Mouse (Mus musculus) thymus, postnatal 10 days (tissue): ENCODE data around the gene Thumpd3.

Experiments used
- DNase-seq, 2 experiments: peaks; one replicate each; pipeline ENCODE4 v3.0.0; 2021; ENCODE audit warnings: low spot score in 2 of 2

Thumpd3 gene

DNA sequence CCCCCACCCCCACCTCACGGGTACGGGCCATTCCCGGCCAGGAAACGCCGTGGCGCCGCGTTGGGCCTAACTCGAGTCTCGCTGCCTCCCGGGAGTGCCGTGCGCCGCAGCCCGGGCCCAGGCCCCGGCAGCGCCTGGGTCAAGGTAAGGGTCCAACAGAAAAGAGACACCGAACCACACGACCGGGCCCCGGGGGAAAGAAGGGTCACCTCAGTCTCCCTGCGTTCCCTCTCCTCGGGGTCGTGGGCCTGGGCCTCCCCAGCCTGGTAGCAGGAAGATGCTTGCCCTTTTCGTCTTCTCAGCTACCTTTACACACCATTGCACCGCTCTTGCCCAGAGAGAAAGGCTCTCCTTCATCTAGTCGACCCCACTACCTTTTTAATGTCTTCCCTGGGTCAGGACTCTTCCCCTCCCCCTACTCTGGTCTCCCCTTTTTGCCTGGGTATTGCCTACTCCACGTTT, 31.6 kb downstream of the Thumpd3 start:
- DNase-seq: no peak

DNA sequence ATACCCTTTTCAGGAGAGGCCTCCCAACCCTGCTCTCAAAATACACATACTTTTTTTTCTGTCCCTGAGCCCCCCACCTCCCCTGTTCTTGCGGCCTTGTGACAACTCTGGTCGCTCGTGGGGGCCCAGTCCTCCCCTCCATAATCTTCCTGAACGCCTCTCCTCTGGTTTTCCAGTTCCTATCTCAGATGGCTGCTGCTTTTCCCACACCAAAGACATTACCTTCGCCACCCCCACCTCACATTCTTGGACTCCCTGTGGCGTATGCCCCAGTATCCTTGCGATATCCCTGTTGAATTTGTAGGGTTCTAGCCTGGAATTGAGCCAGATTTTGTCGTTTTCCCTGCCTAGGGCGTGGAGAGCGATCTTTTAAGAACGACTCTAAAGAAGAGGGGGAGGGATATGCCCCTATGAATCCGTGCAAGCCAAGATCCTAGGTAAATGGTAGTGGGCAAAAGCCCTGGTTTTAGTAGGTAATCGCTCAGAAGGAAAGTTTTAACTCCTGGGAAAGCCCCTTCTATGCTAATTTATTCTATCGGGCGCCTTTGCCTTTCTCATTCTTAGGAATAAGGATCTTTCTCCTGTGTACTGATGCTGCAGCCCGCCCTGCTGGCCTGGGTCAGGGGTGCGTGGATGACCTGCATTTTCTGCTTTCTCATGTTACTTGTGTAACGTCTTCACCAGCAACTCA, 32.2 kb downstream of the Thumpd3 start:
- DNase-seq: peak; percentile 4 to 29

GRCm38 (mm10) chr6:113079492-113079891, 33.5 kb downstream of the Thumpd3 start:
- peak in 1 of 2 experiments; percentile 4 for DNase-seq

GRCm38 (mm10) chr6:113082229-113082628, 36.2 kb downstream of the Thumpd3 start:
- no peak for DNase-seq

DNA sequence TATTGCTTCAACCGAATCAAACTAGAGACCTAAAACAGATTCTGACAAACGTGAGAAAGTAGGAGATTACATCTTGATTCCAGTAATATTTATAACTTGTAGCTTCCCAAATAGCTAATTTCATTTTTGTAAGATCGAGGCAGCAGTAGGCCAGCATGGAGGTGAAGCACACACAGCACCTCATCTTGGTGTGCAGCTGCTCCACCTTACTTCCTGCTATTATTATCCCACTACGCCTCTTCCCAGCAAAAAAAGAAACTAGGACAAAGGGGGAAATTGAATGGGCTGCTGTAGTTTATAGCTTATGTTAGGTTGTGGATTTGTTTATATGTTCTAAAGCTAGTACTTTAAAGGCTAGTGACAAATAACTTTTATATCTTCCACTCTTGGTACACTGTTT, 38.6 kb downstream of the Thumpd3 start:
- DNase-seq: no peak

DNA sequence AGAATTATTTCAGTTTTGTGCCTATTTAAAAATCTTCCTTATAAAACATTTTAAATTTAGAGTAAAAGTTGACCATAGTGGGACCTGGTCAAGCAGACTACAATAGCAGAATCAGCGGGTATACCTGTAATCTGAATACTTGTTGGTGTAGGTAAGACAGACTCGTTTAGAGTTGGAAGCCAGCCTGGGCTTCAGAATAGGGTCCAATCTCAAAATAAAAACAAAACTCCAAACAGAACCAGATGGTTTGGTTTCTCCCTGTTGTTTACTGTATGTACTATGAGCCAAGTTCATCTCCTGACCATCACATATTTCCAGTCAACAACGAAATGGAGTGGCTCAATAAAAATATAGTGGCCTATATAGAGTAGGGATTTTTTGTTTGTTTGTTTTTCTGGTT, 47.2 kb downstream of the Thumpd3 start:
- DNase-seq: no peak

GRCm38 (mm10) chr6:113095547-113095946, 49.5 kb downstream of the Thumpd3 start:
- no peak for DNase-seq

GRCm38 (mm10) chr6:113097662-113098061, 51.6 kb downstream of the Thumpd3 start:
- DNase-seq: no peak

DNA sequence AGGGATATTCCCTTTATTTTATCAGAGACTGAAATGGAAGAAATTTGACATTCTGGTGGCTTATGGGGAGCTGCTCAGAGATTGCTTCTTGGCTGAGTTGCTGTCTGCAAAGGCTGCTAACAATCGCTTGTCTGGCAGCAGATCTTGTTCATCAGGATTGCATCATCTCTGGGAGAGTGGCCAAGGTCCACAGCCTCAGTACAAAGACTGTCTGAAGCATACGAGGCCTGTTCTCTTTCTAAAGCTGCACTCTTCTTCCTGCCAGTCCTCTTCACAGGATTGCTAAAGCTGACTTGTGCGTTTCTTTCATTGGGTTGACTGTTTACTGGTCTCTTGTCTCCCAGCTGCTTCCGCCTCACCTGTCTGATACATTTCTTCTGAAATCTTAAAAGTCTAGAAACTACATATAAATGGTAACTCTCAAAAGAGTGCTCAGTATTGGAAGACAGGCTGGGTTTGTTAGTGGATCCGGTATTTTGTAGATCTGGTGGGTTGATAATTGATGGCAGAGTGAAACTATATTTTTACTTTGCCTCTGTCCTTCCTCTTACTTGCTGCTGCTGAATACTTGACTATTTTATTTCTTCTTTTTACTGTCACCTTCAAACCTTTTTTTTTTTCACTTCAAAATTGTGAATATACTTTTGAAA, 53.7 kb downstream of the Thumpd3 start:
- no peak for DNase-seq

GRCm38 (mm10) chr6:113102541-113102940, 56.5 kb downstream of the Thumpd3 start:
- no peak for DNase-seq

DNA sequence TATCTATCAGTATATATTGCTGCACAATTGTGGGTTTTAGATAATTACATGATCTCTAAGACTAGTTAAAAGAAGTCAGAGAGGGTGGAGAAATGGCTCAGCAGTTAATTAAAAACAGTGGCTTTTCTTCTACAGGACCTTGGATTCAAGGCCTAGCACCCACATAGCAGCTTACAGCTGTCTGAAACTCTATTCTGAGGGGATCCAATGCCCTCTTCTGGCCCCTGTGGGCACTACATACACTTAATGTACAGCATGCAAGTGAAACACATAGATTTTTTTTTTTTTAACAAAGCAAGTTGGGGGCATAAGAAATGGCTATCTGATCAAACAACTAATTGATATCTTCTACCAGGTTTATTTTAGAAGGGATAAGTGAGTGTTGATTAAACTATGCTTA, 57.7 kb downstream of the Thumpd3 start:
- peak; percentile 53 to 66 for DNase-seq

GRCm38 (mm10) chr6:113109378-113109777, 63.4 kb downstream of the Thumpd3 start:
- DNase-seq: no peak

DNA sequence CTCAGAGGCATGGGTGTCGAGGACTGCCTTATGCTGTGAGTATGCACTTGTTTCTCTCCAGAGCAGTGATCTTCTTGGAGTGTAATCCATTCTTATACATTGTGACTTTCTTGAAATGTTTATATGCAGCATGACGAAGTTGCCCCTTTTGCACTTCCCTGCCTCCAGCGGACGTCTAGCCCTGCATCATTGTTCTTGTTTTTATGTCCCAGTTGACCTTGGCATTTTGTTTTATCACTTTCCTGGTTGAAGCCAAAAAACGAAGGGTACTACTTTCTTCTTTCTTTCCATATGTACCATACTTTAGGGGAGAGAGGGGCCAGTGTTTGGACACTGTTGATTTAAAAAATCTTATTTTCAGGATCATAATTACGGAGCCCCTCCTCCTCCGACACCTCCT, 63.9 kb downstream of the Thumpd3 start:
- DNase-seq: no peak
